Mouse (Mus musculus): ENCODE results near the gene Med13. TPM values are rescaled to one million over a fixed set of nuclear protein-coding genes. Genes with fewer than 3 reads are reported as not detected.

Gene Med13
- total and polyA plus RNA-seq, 2 experiments, result 9.1 to 27.8 TPM

GRCm38 (mm10) chr11:86376707-86377106, 19.3 kb upstream of the Med13 start:
- peak; percentile 83 for DNase-seq (ENCODE audit: extremely low read depth, low read depth, low spot score)
- no peak for TF ChIP-seq POLR2A (IDR thresholded peaks at IDR 0.05; ENCODE audit: extremely low read depth, insufficient read depth, low read length)
- TF ChIP-seq CTCF (IDR thresholded peaks at IDR 0.05; ENCODE audit: low read depth, low read length), result no peak
- Histone ChIP-seq H3K36me3 (ENCODE audit: control insufficient read depth, insufficient read depth, low read length) (no peaks in the 10 kb centered on the region), H3K27me3 (ENCODE audit: control insufficient read depth, insufficient read depth, low read length) (no peaks in the 10 kb centered on the region), H3K27ac (replicated peaks; ENCODE audit: insufficient read depth, low read depth, low read length) (peak overlapping the region; percentile 43), H3K4me3 (ENCODE audit: insufficient read depth, low read depth, low read length) (no peak overlapping the region), H3K4me1 (ENCODE audit: control insufficient read depth, insufficient read depth, low read length) (peaks cover 16% of the 10 kb centered on the region), H3K9ac (ENCODE audit: low read depth, low read length) (peak overlapping the region; percentile 46; the same call in 1 of the 2 replicates), H3K79me2 (ENCODE audit: control insufficient read depth, insufficient read depth, low read length) (no peaks in the 10 kb centered on the region)
- 29% methylated on average over 4 of the region's 4 CpGs for WGBS

- no peak overlapping the region for H3K4me3 ChIP-seq (ENCODE audit: insufficient read depth, low read depth, low read length)
- peaks cover 5% of the 10 kb centered on the region for H3K4me1 ChIP-seq (ENCODE audit: control insufficient read depth, insufficient read depth, low read length)
- no peak overlapping the region for H3K9ac ChIP-seq (ENCODE audit: low read depth, low read length)
- no peaks in the 10 kb centered on the region for H3K27me3 ChIP-seq (ENCODE audit: control insufficient read depth, insufficient read depth, low read length)
- no peak overlapping the region for H3K27ac ChIP-seq (replicated peaks; ENCODE audit: insufficient read depth, low read depth, low read length)
- no peak for TF ChIP-seq POLR2A (IDR thresholded peaks at IDR 0.05; ENCODE audit: extremely low read depth, insufficient read depth, low read length)
- TF ChIP-seq CTCF (IDR thresholded peaks at IDR 0.05; ENCODE audit: low read depth, low read length), result no peak
- DNase-seq (ENCODE audit: extremely low read depth, low read depth, low spot score), result no peak
- no peaks in the 10 kb centered on the region for H3K36me3 ChIP-seq (ENCODE audit: control insufficient read depth, insufficient read depth, low read length)
- H3K79me2 ChIP-seq (ENCODE audit: control insufficient read depth, insufficient read depth, low read length), result no peaks in the 10 kb centered on the region
- WGBS, result 95% methylated on average over 6 of the region's 6 CpGs
Measured at GRCm38 (mm10) chr11:86375086-86375485, 17.7 kb upstream of the Med13 start.

- Histone ChIP-seq H3K27me3 (ENCODE audit: control insufficient read depth, insufficient read depth, low read length) (no peaks in the 10 kb centered on the region), H3K4me3 (ENCODE audit: insufficient read depth, low read depth, low read length) (no peak overlapping the region), H3K9ac (ENCODE audit: low read depth, low read length) (no peak overlapping the region), H3K27ac (replicated peaks; ENCODE audit: insufficient read depth, low read depth, low read length) (no peak overlapping the region), H3K79me2 (ENCODE audit: control insufficient read depth, insufficient read depth, low read length) (no peaks in the 10 kb centered on the region), H3K4me1 (ENCODE audit: control insufficient read depth, insufficient read depth, low read length) (peaks cover under 1% of the 10 kb centered on the region; the same call in 1 of the 2 replicates), H3K36me3 (ENCODE audit: control insufficient read depth, insufficient read depth, low read length) (no peaks in the 10 kb centered on the region)
- DNase-seq (ENCODE audit: extremely low read depth, low read depth, low spot score), result no peak
- TF ChIP-seq CTCF (IDR thresholded peaks at IDR 0.05; ENCODE audit: low read depth, low read length) (no peak), POLR2A (IDR thresholded peaks at IDR 0.05; ENCODE audit: extremely low read depth, insufficient read depth, low read length) (no peak)
- WGBS, result 79% methylated on average over 7 of the region's 7 CpGs
Measured at GRCm38 (mm10) chr11:86371266-86371665, 13.9 kb upstream of the Med13 start.

- Histone ChIP-seq H3K36me3 (ENCODE audit: control insufficient read depth, insufficient read depth, low read length) (no peaks in the 10 kb centered on the region), H3K79me2 (ENCODE audit: control insufficient read depth, insufficient read depth, low read length) (no peaks in the 10 kb centered on the region), H3K9ac (ENCODE audit: low read depth, low read length) (no peak overlapping the region), H3K27ac (replicated peaks; ENCODE audit: insufficient read depth, low read depth, low read length) (no peak overlapping the region), H3K27me3 (ENCODE audit: control insufficient read depth, insufficient read depth, low read length) (no peaks in the 10 kb centered on the region), H3K4me3 (ENCODE audit: insufficient read depth, low read depth, low read length) (no peak overlapping the region), H3K4me1 (ENCODE audit: control insufficient read depth, insufficient read depth, low read length) (no peaks in the 10 kb centered on the region)
- no peak for TF ChIP-seq POLR2A (IDR thresholded peaks at IDR 0.05; ENCODE audit: extremely low read depth, insufficient read depth, low read length)
- TF ChIP-seq CTCF (IDR thresholded peaks at IDR 0.05; ENCODE audit: low read depth, low read length), result no peak
- 86% methylated on average over 5 of the region's 5 CpGs for WGBS
- no peak for DNase-seq (ENCODE audit: extremely low read depth, low read depth, low spot score)
Measured at GRCm38 (mm10) chr11:86369860-86370259, 12.5 kb upstream of the Med13 start.

GRCm38 (mm10) chr11:86369003-86369402, 11.6 kb upstream of the Med13 start:
- 67% methylated on average over 5 of the region's 5 CpGs for WGBS
- DNase-seq (ENCODE audit: extremely low read depth, low read depth, low spot score), result no peak
- Histone ChIP-seq H3K4me1 (ENCODE audit: control insufficient read depth, insufficient read depth, low read length) (no peaks in the 10 kb centered on the region), H3K9ac (ENCODE audit: low read depth, low read length) (no peak overlapping the region), H3K27ac (replicated peaks; ENCODE audit: insufficient read depth, low read depth, low read length) (no peak overlapping the region), H3K4me3 (ENCODE audit: insufficient read depth, low read depth, low read length) (no peak overlapping the region), H3K36me3 (ENCODE audit: control insufficient read depth, insufficient read depth, low read length) (no peaks in the 10 kb centered on the region), H3K27me3 (ENCODE audit: control insufficient read depth, insufficient read depth, low read length) (no peaks in the 10 kb centered on the region), H3K79me2 (ENCODE audit: control insufficient read depth, insufficient read depth, low read length) (no peaks in the 10 kb centered on the region)
- TF ChIP-seq CTCF (IDR thresholded peaks at IDR 0.05; ENCODE audit: low read depth, low read length) (no peak), POLR2A (IDR thresholded peaks at IDR 0.05; ENCODE audit: extremely low read depth, insufficient read depth, low read length) (no peak)

- Histone ChIP-seq H3K9ac (ENCODE audit: low read depth, low read length) (no peak overlapping the region), H3K27me3 (ENCODE audit: control insufficient read depth, insufficient read depth, low read length) (no peaks in the 10 kb centered on the region), H3K27ac (replicated peaks; ENCODE audit: insufficient read depth, low read depth, low read length) (no peak overlapping the region), H3K4me3 (ENCODE audit: insufficient read depth, low read depth, low read length) (no peak overlapping the region), H3K36me3 (ENCODE audit: control insufficient read depth, insufficient read depth, low read length) (no peaks in the 10 kb centered on the region), H3K79me2 (ENCODE audit: control insufficient read depth, insufficient read depth, low read length) (no peaks in the 10 kb centered on the region), H3K4me1 (ENCODE audit: control insufficient read depth, insufficient read depth, low read length) (no peaks in the 10 kb centered on the region; the same call in 1 of the 2 replicates)
- DNase-seq (ENCODE audit: extremely low read depth, low read depth, low spot score), result no peak
- TF ChIP-seq CTCF (IDR thresholded peaks at IDR 0.05; ENCODE audit: low read depth, low read length) (no peak), POLR2A (IDR thresholded peaks at IDR 0.05; ENCODE audit: extremely low read depth, insufficient read depth, low read length) (no peak)
- 78% methylated on average over 5 of the region's 5 CpGs for WGBS
Measured at GRCm38 (mm10) chr11:86364709-86365452, 7.5 kb upstream of the Med13 start.
